Mouse (Mus musculus): ENCODE measurements around the gene Fancc.

DNA sequence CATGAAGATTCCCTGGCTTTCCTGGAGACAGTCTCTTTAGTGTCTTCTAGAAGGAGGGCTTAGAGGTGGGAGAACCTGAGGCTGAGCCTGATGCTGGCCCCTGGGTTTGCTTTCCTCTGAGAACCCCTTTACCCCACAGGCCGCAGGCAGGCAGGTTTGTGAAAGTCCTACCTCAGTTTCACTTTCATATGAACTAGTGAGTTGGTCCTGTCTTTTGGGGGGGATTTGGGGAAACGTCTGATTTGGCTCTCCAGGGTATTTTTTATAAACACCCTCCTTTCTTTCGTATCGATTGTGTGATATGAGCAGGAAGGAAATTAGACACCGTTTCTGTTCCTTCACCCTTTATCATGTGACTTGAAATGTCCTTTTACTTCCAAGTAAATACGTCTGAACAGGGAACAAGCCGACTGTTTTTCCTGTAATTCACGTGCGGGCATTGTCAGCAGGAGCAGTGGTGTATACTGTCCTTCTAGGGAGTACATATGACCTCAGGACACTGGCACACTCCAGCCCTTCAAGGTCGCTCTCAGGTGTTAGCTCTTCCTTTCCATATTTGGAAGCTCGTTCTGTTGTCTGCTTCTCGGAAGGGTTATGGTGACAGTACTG lies 250.6 kb downstream of the Fancc start:
- no peak for TF ChIP-seq CTCF (IDR thresholded peaks at IDR 0.05; ENCODE audit: low read depth)
- no peak for TF ChIP-seq EP300 (IDR thresholded peaks at IDR 0.05; ENCODE audit: low read depth)
